Mouse (Mus musculus): ENCODE data around the gene Hoxa3. TPM values are rescaled to one million over a fixed set of nuclear protein-coding genes. Genes with fewer than 3 reads are reported as not detected.

Hoxa3 gene
- total RNA-seq, 2 experiments from 2014 or later, result 1.4 TPM; not detected in 1

DNA sequence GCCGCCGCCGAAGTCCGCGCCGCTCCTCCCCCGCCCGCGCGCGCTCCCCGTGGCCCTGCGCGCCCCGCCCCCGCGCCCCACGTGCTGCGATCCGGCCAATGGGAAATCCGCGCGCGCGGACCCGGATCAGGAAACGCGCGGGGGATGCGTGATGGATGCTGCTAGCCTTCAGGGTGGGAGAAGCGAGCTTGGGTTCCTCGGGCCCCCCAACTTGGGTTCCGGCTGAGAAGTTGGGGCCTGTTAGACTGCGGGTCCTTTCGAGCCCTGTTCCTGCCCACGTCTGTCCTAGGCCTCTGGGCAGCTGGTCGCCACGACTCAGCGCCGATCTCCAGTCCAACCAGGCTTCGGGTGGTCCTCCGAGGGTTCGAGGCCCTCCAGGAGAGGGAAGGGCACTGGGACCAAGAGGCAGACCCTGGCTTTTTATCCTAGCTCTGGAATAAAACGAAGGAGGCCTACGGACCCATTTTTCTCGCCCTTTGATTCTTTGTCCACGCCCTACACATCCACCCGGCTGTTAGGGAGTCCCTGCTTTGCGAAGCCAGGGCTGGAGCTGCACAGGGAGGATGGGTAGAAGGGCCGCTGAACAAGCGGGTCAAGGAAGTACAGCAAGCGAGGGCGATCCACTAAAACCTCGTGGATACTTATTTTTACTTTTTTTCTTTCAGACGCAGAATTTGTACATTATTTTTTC is 21.1 kb downstream of the Hoxa3 start:
- ATAC-seq (replicated peaks; ENCODE audit: low FRiP score, low TSS enrichment, poor library complexity, severe bottlenecking), result peak; percentile 82

DNA sequence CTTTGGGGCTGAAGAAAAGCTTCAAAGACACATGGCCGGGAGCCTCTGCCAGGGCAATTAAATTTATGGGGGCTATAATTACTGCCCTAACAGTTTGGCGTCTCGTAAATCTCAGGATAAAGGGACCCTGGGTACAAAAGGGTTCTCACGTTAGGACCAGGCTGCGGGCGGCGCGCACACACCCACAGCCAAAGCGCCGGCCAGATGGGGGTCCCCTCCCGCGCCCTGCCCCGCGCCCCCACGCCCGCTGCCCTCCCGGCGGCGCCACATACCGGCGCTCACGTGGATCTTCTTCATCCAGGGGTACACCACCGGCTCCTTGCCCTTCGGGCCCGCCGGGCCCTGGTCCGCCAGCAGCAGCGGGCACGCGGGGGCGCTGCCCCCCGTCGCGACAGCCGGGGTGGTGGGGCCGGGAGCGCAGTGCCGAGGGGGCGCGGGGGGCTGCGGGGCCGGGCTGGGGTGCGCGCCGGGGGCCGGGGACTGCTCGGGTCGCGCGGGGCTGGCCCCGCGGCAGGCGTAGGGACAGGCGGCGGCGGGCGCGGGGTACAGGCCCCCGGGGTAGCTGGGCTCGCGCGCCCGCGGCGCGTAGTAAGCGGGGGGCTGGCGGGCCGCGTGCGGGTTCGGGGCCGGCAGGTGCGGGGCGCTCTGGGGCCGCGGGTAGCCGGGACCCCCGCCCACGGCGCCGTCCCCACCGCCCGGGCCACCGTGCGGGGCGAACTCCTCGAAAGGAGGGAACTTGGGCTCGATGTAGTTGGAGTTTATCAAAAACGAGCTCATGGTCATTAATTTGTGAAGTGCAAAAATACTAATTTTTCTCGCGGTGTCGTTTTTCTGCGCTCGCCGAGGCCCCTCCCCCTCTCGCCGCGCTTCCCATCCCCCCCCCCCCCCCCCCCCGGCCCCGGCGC is 22.0 kb downstream of the Hoxa3 start, which contains the start of gene Hoxa4:
Hoxa4 (minus strand) TSS at position 848 of the 905 bp plus-strand sequence.
- ATAC-seq (replicated peaks; ENCODE audit: low FRiP score, low TSS enrichment, poor library complexity, severe bottlenecking), result no peak

DNA sequence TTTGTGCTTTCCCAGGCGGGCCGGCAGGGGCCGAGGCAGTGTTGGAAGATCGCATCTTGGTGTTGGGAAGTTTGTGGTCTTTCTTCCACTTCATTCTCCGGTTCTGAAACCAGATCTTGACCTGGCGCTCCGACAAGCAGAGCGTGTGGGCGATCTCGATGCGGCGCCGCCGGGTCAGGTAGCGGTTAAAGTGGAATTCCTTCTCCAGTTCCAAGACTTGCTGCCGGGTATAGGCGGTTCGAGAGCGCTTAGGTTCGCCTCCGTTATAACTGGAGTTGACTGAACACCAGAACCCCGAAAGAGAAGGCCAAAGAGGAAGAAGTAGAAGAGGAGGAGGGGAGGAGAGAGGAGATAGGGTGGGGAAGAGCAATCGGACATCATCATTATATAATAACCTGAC is 22.7 kb downstream of the Hoxa3 start:
- no peak for ATAC-seq (replicated peaks; ENCODE audit: low FRiP score, low TSS enrichment, poor library complexity, severe bottlenecking)

DNA sequence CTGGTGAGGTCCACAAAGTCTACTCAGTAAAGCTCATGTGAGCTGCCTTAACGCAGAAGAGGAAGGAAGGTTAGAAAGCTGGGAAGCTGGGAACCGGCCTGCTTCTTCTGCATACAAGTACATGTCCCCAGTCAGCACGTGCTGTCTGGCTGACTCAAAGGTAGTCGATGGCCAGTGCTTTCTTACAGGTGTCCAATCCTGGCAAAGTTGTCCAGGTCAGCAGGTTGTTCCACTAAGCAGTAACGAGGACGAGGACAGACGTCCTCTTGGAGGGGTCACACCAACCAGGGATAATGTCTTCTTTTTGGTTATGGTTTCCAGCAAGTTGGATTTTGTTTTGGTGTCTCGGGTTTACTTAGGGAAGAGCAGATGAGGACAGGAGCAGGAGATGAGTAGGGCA is 23.2 kb downstream of the Hoxa3 start:
- ATAC-seq (replicated peaks; ENCODE audit: low FRiP score, low TSS enrichment, poor library complexity, severe bottlenecking), result no peak

DNA sequence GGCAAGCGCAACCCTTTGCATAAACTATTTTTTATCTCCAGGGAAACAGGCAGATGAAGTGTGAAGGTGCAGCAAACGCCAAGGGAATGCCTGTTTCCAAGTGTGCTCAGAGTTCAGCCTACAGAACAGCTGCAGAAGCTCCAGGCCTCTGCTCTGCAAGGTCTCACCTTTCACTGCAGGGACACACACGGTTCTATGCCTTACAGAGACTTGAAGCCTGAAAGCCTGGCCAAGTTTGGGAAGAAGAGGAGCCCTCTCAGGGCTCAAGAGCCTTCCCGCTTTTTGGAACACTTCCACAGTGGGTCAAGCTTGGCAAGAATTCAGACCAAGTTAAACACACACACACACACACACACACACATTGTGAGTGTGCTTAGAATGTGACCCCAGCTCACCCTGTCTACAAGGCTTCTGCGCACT is 24.0 kb downstream of the Hoxa3 start:
- no peak for ATAC-seq (replicated peaks; ENCODE audit: low FRiP score, low TSS enrichment, poor library complexity, severe bottlenecking)

DNA sequence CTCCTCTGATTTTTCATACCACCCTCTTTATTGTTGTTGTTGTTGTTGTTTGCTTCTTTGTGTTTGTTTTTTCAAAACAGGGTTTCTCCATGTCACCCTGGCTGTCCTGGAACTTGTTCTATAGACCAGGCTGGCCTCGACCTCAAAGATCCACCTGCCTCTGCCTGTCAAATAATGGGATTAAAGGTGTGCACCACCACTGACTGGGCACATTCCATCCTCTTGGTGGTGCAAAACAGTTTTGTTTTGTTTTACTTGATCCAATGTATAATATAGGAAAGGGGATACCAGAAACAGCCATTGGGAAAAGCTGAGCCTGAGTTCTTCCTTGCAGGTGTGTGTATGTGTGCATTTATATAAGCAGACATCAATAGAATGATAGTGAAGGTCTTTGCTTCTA is 26.6 kb downstream of the Hoxa3 start:
- no peak for ATAC-seq (replicated peaks; ENCODE audit: low FRiP score, low TSS enrichment, poor library complexity, severe bottlenecking)

DNA sequence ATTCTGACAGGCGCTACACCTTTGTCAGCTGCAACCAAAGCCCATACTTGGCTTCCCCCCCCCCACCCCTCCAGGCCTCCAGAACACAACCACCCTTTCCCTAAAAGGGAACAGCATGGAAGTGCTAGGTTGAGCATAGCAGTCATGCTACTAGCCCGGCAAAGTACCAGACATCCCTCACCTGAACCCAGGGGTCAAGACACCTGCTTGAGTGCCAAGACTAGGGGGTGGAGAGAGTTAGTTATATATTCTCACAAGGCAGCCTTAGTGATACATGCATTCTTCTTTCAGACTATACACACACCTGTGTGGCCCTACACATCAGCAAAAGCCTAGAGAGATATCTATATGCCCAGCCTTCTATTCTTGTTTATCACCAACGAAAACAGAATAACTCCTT is 27.3 kb downstream of the Hoxa3 start:
- no peak for ATAC-seq (replicated peaks; ENCODE audit: low FRiP score, low TSS enrichment, poor library complexity, severe bottlenecking)

DNA sequence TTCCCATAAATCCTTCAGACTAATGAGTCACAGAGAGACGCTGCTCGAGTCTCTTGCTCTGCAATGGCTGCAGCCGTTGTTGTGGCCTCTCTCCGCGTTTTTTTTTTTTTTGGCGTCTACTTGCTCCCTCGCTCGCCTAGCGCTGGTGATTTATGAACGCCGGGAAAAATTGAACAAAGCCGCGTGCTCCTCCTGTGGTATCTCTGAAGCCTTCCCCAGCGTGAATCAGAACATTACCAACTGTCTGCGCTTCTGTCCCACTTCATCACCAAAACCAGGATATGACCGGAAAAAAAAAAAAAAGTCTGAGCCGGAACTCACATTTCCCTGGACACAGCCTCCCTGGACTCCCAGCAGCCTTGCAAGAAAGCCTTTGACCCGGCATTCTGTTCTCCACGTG is 27.9 kb downstream of the Hoxa3 start:
- no peak for ATAC-seq (replicated peaks; ENCODE audit: low FRiP score, low TSS enrichment, poor library complexity, severe bottlenecking)

DNA sequence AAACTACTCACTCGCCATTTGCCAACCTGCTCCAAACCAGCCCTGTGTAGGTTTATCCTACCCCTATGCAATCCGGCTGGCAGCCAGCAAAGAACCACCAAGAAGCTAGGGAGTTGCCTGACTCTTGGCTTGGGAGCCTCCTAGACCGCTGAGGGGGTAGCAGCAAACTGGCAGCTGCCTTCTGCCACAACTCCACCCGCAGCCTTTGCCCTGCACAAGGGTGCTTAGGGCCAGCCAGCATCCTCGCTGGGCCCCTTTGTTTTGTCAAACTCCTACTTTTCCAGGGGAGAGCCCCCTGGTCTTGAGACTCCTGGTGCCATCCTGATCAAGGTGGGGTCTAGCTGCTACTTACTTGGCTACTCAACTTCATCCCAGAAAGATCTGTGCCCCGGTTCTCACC is 28.5 kb downstream of the Hoxa3 start:
- no peak for ATAC-seq (replicated peaks; ENCODE audit: low FRiP score, low TSS enrichment, poor library complexity, severe bottlenecking)

DNA sequence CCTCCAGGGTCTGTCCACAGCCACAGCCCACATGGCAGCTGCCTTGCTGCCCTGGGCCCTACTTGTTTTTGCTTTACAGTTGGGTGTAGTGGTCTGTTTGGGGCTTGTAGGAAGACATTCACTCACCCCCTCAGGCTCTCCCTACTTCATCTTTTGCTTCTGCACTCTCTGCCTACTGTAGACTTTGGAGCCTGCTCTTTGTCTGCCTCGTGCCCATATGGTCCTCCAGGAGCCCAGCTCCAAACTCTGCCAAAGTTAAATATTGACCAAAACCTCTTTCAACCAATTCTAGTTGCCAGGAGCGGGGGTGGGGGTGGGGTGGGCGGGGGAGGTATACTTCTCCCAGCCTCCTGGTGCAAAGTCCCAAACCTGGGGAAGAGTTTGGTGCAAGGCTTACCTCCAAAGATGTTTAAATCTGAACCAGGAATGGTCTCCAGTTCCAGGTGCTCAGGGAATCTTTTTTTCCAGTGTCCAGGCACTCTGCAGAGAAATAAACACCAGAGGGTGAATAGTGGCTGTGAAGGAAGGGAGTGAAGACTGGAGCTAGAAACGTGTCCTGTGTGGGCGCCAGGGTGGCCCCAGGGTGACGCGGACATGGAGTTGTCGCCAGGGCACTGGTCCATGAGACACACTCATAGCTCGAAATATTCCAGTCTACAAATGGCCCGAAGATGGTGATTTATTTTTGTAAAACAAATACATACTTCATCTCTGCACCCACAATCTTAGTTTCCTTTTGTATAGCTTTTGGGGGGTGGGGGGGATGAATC is 29.6 kb downstream of the Hoxa3 start:
- no peak for ATAC-seq (replicated peaks; ENCODE audit: low FRiP score, low TSS enrichment, poor library complexity, severe bottlenecking)

DNA sequence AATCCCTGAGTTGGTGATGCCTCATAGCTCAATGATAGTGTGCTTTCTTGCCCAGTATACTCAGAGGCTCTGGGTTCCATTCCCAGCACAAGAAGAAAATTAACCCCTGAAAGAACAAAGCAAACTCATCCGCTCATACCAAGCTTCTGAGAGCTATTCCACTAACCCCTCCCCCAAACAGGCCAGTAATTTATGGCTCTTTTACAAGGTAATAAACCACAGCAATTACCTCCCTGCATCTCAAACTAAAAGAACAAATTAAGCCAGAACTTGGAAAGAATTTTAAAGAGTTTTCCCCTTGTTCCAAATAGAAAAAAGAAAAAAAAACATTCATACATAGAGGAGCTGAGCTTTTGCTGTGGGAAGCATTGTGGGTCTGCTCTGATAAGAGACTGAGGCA is 30.3 kb downstream of the Hoxa3 start:
- ATAC-seq (replicated peaks; ENCODE audit: low FRiP score, low TSS enrichment, poor library complexity, severe bottlenecking), result no peak

DNA sequence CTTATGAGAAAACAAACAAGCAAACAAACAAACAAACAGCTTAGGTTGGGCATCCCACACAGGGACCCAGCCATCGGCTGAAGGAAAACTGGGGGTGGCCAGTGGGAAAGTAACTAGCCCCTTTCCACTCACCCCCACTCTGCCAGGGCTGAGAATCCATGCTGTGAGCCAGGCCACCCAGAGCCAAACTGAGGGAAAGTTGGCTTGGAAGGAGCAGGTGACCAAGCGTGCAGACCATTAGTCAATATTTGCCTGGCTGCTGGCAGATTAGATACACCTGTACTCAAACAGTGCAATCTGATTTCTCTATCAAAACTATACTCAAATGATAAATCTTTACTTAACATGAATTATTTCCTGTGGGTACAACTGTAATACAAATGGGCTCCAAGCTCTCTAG is 31.1 kb downstream of the Hoxa3 start:
- ATAC-seq (replicated peaks; ENCODE audit: low FRiP score, low TSS enrichment, poor library complexity, severe bottlenecking), result no peak

DNA sequence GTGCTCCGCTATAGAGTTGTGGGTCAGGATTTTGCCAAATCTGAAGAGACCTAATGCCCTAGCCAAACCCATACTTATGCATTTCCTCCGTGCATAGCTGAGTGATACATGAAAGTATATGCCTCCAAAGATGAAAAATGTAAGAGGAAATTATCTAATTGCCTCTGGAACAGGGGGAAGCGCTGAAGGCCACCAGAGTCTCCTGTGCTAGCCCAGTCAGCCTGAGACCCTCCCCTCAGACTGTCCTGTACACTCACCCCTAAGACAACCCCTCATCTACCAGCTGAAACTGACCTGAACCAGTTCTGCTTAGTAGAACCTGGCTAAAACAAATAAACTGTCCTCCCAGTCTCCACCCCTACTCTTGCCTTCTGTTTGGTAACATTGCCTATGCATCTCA is 32.4 kb downstream of the Hoxa3 start:
- ATAC-seq (replicated peaks; ENCODE audit: low FRiP score, low TSS enrichment, poor library complexity, severe bottlenecking), result no peak

DNA sequence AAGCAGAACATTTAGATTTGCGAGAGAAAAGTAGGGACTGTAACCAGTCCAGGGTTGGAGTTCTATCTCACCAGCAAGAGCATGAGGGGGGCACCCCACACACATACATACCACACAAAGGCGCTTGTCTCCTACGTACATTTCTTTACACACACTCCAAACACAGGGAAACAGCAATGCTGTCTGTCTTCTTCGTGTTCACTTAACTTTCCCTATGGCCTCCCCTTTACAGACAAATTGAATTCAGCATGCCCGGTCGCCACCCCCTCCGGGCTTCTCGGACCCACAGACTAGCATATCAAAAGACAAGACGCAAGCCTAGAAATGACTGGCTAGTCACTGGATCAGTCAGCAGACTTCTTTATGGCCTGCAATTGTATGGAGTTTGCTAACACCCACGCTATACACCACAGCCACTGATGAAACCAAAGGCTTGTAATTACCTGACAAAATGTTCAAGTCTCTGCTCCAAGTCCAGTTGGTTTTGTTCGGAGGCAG is 32.9 kb downstream of the Hoxa3 start:
- ATAC-seq (replicated peaks; ENCODE audit: low FRiP score, low TSS enrichment, poor library complexity, severe bottlenecking), result no peak

DNA sequence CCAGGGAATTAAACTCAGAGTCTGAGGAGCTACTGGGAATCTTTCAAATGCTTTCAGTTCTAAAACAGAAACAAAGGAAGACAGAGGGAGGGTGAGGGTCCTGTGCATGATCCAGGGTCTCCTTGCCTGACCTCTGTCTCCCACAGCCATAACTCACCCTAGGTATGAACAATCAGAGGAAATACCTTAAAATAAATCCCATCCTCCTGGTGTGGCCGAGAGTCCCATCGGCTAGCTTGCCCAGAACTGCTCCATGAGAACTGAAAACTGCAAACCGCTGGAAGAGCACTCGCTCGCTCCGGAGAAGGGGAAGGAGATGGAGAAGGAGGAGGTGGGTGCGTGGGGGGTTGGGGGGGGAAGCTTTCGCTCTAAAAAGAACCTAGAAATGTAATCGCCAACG is 33.4 kb downstream of the Hoxa3 start:
- no peak for ATAC-seq (replicated peaks; ENCODE audit: low FRiP score, low TSS enrichment, poor library complexity, severe bottlenecking)

DNA sequence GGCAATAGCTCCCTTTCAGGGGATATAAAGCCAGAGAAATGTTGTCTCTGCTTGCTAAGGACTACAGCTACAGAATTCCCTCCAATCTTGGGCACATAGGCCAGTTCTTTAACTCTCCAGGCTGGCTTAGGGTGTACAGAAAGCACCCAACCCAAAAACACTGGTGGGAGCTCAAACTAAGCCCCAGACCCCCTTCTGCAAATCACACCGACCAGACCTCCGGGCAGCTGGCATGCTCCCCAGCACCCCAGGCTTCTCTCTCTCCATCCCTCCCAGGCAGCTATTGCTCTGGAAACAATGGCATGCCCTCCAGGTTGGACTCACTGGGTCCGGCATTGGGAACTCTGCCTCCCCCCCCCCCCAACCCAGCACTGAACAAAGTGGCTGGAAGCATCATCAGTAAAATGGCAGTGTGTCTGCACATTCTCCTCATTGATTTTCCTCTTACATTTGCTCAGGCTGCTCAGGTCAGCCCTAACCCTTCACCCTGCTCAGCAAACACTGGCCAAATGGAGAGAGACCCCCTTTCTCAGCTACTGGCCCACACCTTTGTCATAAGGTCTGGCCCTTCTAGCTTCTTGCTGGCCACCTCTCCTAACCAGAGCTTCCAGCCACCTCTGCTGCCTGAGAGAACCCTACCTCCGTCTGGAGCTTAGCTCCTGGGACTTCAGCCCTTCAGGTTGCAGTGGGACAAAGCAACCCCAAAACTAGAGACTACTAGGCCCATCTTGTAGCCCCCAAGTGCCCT is 34.0 kb downstream of the Hoxa3 start:
- ATAC-seq (replicated peaks; ENCODE audit: low FRiP score, low TSS enrichment, poor library complexity, severe bottlenecking), result no peak

DNA sequence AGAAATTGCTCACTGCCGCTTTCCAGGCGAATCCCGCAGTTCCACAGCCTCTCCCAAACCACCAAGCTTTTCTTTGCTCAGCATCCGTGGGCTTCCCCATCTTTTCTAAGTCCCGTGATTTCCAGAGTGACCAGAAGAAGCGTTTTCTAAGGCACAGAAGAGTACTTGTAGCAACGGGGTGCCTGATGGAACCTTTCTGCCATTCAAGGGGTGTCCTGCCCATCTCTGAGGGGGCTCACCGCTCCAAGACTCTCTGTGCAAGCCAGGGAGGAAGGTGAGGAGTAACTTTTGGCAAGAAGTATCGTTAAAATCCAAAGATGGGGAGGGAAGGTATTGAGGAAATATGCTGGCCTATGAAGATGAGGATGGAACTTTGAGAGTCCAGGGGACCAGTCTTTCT is 35.3 kb downstream of the Hoxa3 start:
- no peak for ATAC-seq (replicated peaks; ENCODE audit: low FRiP score, low TSS enrichment, poor library complexity, severe bottlenecking)

DNA sequence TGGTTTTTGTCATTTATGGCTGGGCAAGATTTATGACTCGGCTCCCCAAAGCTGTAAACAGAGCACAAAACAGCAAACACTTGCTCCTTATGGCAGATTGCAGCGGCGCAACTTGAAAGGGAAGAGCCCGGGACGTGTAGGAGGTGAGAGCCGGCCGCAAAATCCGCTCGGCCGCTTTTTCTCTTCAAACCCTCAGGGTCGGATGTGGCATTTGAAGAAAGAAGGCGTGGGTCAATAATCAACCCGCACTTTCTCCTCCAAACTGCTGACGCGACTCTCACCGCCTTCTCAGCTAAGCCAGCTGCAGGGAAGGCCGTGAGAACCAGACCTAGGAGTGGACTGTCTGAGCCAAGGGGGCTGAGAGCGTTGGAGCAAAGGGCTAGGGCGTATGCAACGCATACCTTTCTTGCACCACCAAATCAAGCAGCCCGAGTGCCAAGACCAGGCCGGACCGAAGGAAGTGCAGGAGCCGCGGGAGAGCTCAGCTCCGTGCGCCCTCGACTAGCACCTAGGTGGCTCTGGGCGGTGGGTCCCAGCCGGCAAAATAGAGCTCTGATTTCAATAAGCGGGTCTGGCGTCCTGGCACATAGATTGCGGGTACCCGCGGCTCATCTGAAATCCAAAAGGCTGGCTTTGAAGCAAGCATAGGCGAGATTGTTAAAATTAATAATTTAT is 35.9 kb downstream of the Hoxa3 start, which contains the start of gene 5730596B20Rik:
5730596B20Rik (plus strand) TSS at position 438 of the 675 bp plus-strand sequence.
- ATAC-seq (replicated peaks; ENCODE audit: low FRiP score, low TSS enrichment, poor library complexity, severe bottlenecking), result no peak

DNA sequence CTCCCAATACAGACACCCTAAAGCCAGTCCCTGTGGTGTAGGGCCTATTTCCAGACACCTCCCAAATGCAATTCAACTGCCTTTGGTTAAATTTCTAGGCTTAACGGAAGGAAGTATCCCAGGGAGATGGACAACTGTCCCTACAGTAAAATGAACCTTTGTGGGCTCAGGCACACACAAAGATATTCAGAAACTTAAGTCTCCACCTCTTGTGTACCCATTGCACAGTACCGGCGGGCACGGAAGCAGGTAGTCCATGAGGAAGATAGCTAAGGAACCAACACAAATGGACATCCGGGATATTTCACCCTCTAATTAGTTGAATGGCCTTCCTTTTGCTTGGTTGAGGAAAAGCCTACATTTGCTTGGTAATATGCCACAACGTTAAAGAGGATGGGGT is 36.7 kb downstream of the Hoxa3 start:
- ATAC-seq (replicated peaks; ENCODE audit: low FRiP score, low TSS enrichment, poor library complexity, severe bottlenecking), result no peak
